Mouse (Mus musculus) hindbrain, embryonic 16.5 days (tissue): Measurements from ENCODE around the gene Pkd1. TPM values are rescaled to one million over a fixed set of nuclear protein-coding genes. Genes with fewer than 3 reads are reported as not detected.

Experiments
- microRNA-seq: library from miRNA; unstranded; fragments of <30 nt; microRNA quantifications from one replicate; pipeline ENCODE4, GENCODE M21; 2017
- polyA plus RNA-seq: library from polyadenylated mRNA; unstranded; fragments of >200 nt; fragmentation: Nextera tagmentation; extraction: Ambion mirVana; gene quantifications from 2 replicates; pipeline ENCODE4 v1.2.1, GENCODE M21; 2015

Gene Pkd1
- polyA plus RNA-seq, 1 experiment from 2014 or later: 26.8 TPM

Small RNA genes within 50 kb of the gene (microRNA-seq; reads per million reads assigned to microRNA genes)
- gene Gm24589: not detected

Other genes with a start within 250 kb of the Pkd1 start
- gene Abca17, start 198.8 kb upstream of the Pkd1 start, polyA plus RNA-seq: 1.2 TPM in 2 replicates
- gene Abca3, start 197.9 kb upstream of the Pkd1 start, polyA plus RNA-seq: 30.1 and 34.5 TPM in 2 replicates
- gene Rnps1, start 135.3 kb upstream of the Pkd1 start, polyA plus RNA-seq: 304 and 328 TPM in 2 replicates
- gene Eci1, start 123.2 kb upstream of the Pkd1 start, polyA plus RNA-seq: 48.0 and 59.0 TPM in 2 replicates
- 6.1 and 9.4 TPM in 2 replicates for gene Dnase1l2, start 106.7 kb upstream of the Pkd1 start, polyA plus RNA-seq
- gene E4f1, start 79.5 kb upstream of the Pkd1 start, polyA plus RNA-seq: 42.3 and 43.5 TPM in 2 replicates
- 83.9 and 85.4 TPM in 2 replicates for gene Pgp, start 79.4 kb upstream of the Pkd1 start, polyA plus RNA-seq
- gene Bricd5, start 76.0 kb upstream of the Pkd1 start, polyA plus RNA-seq: 0.65 and 1.2 TPM in 2 replicates
- 36.2 and 39.3 TPM in 2 replicates for gene Mlst8, start 70.8 kb upstream of the Pkd1 start, polyA plus RNA-seq
- 43.6 and 44.6 TPM in 2 replicates for gene Caskin1, start 61.2 kb upstream of the Pkd1 start, polyA plus RNA-seq
- 85.9 and 94.2 TPM in 2 replicates for gene Traf7, start 21.9 kb upstream of the Pkd1 start, polyA plus RNA-seq
- gene Rab26, start 15.6 kb upstream of the Pkd1 start, polyA plus RNA-seq: 10.9 and 13.0 TPM in 2 replicates
- 65.8 and 80.9 TPM in 2 replicates for gene Tsc2, start 82.8 kb downstream of the Pkd1 start, polyA plus RNA-seq
- gene Nthl1, start 82.8 kb downstream of the Pkd1 start, polyA plus RNA-seq: 9.6 and 9.9 TPM in 2 replicates
- 60.8 TPM in 2 replicates for gene Slc9a3r2, start 100.5 kb downstream of the Pkd1 start, polyA plus RNA-seq
- gene Npw, start 108.6 kb downstream of the Pkd1 start, polyA plus RNA-seq: 0.54 and 0.75 TPM in 2 replicates
- gene Zfp598, start 119.9 kb downstream of the Pkd1 start, polyA plus RNA-seq: 10.8 and 18.7 TPM in 2 replicates
- gene Syngr3, start 140.1 kb downstream of the Pkd1 start, polyA plus RNA-seq: 272 and 319 TPM in 2 replicates
- gene Gfer, start 146.3 kb downstream of the Pkd1 start, polyA plus RNA-seq: 35.4 and 37.3 TPM in 2 replicates
- 1.7 and 2.3 TPM in 2 replicates for gene Noxo1, start 146.4 kb downstream of the Pkd1 start, polyA plus RNA-seq
- 62.4 and 69.9 TPM in 2 replicates for gene Tbl3, start 157.8 kb downstream of the Pkd1 start, polyA plus RNA-seq
- gene Rnf151, start 168.2 kb downstream of the Pkd1 start, polyA plus RNA-seq: not detected in 2 replicates
- 732 and 739 TPM in 2 replicates for gene Rps2, start 168.3 kb downstream of the Pkd1 start, polyA plus RNA-seq
- 271 and 307 TPM in 2 replicates for gene Ndufb10, start 174.6 kb downstream of the Pkd1 start, polyA plus RNA-seq
- 0.25 TPM in 1 of 2 replicates, not detected in the other for gene Rpl3l, start 178.0 kb downstream of the Pkd1 start, polyA plus RNA-seq
- 17.5 and 18.9 TPM in 2 replicates for gene Msrb1, start 186.8 kb downstream of the Pkd1 start, polyA plus RNA-seq
- gene Hs3st6, start 203.2 kb downstream of the Pkd1 start, polyA plus RNA-seq: 0.23 and 0.32 TPM in 2 replicates